Mouse (Mus musculus): ENCODE measurements around the gene Cyp2j5. TPM values are rescaled to one million over a fixed set of nuclear protein-coding genes. Genes with fewer than 3 reads are reported as not detected.
"Not testable (repeated sequence)": the region's sequence is repeated elsewhere in the genome, so short reads cannot be mapped to it uniquely, and the experiment has no call there.

Gene Cyp2j5
- polyA plus RNA-seq, 1 experiment from 2014 or later: not detected

DNA sequence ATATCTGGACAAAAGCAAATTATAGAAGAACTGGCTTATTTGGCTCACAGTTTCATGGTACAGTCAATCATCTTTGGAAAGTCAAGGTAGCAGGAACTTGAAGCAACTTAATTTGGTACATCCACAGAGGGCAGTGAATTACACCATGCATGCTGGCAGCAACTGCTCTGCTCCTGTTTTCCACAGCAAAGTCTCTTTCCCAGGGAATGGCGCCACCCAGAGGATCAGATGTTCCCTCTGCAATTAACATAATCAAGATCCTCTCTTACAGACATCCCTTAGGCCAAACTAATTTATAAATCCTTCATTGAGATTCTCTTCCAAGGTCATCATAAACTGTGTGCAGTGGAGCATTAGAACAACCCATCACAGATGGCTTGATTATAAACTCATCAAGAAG, 16.3 kb upstream of the Cyp2j5 start:
- 20% methylated on average over 1 of the region's 1 CpGs for WGBS (ENCODE audit: insufficient replicate concordance)
- Histone ChIP-seq H3K9me3 (replicated peaks; ENCODE audit: control insufficient read depth, low read length) (no peaks in the 10 kb centered on the region), H3K27ac (ENCODE audit: low read depth, low read length) (no peak overlapping the region), H3K27me3 (ENCODE audit: control insufficient read depth, insufficient read depth, low read length) (no peaks in the 10 kb centered on the region), H3K4me1 (ENCODE audit: control insufficient read depth, insufficient read depth, low read length) (no peaks in the 10 kb centered on the region), H3K9ac (ENCODE audit: low read depth, low read length) (no peak overlapping the region), H3K4me2 (no peak overlapping the region), H3K4me3 (ENCODE audit: low read depth, low read length) (no peak overlapping the region), H3K36me3 (ENCODE audit: control insufficient read depth, insufficient read depth, low read length) (no peaks in the 10 kb centered on the region)
- ATAC-seq (replicated peaks; ENCODE audit: insufficient number of reproducible peaks, low FRiP score, low TSS enrichment): no peak

- H3K9ac ChIP-seq (ENCODE audit: low read depth, low read length): no peak overlapping the region
- no peaks in the 10 kb centered on the region for H3K9me3 ChIP-seq (replicated peaks; ENCODE audit: control insufficient read depth, low read length)
- no peak overlapping the region for H3K4me2 ChIP-seq
- no peaks in the 10 kb centered on the region for H3K36me3 ChIP-seq (ENCODE audit: control insufficient read depth, insufficient read depth, low read length)
- H3K4me1 ChIP-seq (ENCODE audit: control insufficient read depth, insufficient read depth, low read length): no peaks in the 10 kb centered on the region
- H3K4me3 ChIP-seq (ENCODE audit: low read depth, low read length): no peak overlapping the region
- H3K27me3 ChIP-seq (ENCODE audit: control insufficient read depth, insufficient read depth, low read length): no peaks in the 10 kb centered on the region
- no peak for ATAC-seq (replicated peaks; ENCODE audit: insufficient number of reproducible peaks, low FRiP score, low TSS enrichment)
- WGBS (ENCODE audit: insufficient replicate concordance): 82% methylated on average over 1 of the region's 1 CpGs
- no peak overlapping the region for H3K27ac ChIP-seq (ENCODE audit: low read depth, low read length)
Measured at GRCm38 (mm10) chr4:96664668-96665454, 907 bp upstream of the Cyp2j5 start.

GRCm38 (mm10) chr4:96635455-96635854, 28.5 kb downstream of the Cyp2j5 start:
- Histone ChIP-seq H3K4me2 (no peak overlapping the region), H3K9ac (ENCODE audit: low read depth, low read length) (no peak overlapping the region), H3K27me3 (ENCODE audit: control insufficient read depth, insufficient read depth, low read length) (no peaks in the 10 kb centered on the region), H3K36me3 (ENCODE audit: control insufficient read depth, insufficient read depth, low read length) (no peaks in the 10 kb centered on the region), H3K4me1 (ENCODE audit: control insufficient read depth, insufficient read depth, low read length) (no peaks in the 10 kb centered on the region), H3K9me3 (replicated peaks; ENCODE audit: control insufficient read depth, low read length) (no peaks in the 10 kb centered on the region), H3K4me3 (ENCODE audit: low read depth, low read length) (no peak overlapping the region), H3K27ac (ENCODE audit: low read depth, low read length) (no peak overlapping the region)
- ATAC-seq (replicated peaks; ENCODE audit: insufficient number of reproducible peaks, low FRiP score, low TSS enrichment): no peak
- 74% methylated on average over 1 of the region's 1 CpGs for WGBS (ENCODE audit: insufficient replicate concordance)

DNA sequence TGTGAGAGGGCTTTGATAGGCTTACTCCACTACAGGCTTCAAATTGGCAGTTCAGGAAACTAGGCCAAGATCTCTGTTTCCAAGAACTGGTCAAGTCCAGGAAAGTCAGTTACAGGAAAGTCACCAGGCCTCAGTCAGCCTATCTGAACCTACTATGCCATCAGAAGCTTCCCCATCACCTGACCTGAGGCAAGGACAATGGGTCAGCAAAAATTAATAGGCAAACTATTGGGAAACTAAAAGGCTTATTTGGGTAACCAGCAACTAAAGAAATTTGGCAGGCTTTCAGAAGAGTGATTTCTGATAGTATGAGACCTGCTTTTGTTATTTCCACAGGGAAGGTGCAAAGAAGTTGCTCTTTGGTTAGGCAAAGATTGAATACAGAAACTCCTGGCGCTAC, 41.5 kb downstream of the Cyp2j5 start:
- H3K27me3 ChIP-seq (ENCODE audit: control insufficient read depth, insufficient read depth, low read length): no peaks in the 10 kb centered on the region
- no peaks in the 10 kb centered on the region for H3K9me3 ChIP-seq (replicated peaks; ENCODE audit: control insufficient read depth, low read length)
- no peak overlapping the region for H3K27ac ChIP-seq (ENCODE audit: low read depth, low read length)
- no peak for ATAC-seq (replicated peaks; ENCODE audit: insufficient number of reproducible peaks, low FRiP score, low TSS enrichment)
- no peaks in the 10 kb centered on the region for H3K36me3 ChIP-seq (ENCODE audit: control insufficient read depth, insufficient read depth, low read length)
- no peaks in the 10 kb centered on the region for H3K4me1 ChIP-seq (ENCODE audit: control insufficient read depth, insufficient read depth, low read length)
- no peak overlapping the region for H3K4me2 ChIP-seq
- no peak overlapping the region for H3K4me3 ChIP-seq (ENCODE audit: low read depth, low read length)
- 81% methylated on average over 1 of the region's 1 CpGs for WGBS (ENCODE audit: insufficient replicate concordance)
- H3K9ac ChIP-seq (ENCODE audit: low read depth, low read length): no peak overlapping the region

GRCm38 (mm10) chr4:96591791-96592150, 72.2 kb downstream of the Cyp2j5 start:
- H3K27me3 ChIP-seq (ENCODE audit: control insufficient read depth, insufficient read depth, low read length): no peaks in the 10 kb centered on the region
- peak; percentile 39; the same call in 1 of the 2 replicates for ATAC-seq (replicated peaks; ENCODE audit: insufficient number of reproducible peaks, low FRiP score, low TSS enrichment)
- 26% methylated on average over 4 of the region's 4 CpGs for WGBS (ENCODE audit: insufficient replicate concordance)

DNA sequence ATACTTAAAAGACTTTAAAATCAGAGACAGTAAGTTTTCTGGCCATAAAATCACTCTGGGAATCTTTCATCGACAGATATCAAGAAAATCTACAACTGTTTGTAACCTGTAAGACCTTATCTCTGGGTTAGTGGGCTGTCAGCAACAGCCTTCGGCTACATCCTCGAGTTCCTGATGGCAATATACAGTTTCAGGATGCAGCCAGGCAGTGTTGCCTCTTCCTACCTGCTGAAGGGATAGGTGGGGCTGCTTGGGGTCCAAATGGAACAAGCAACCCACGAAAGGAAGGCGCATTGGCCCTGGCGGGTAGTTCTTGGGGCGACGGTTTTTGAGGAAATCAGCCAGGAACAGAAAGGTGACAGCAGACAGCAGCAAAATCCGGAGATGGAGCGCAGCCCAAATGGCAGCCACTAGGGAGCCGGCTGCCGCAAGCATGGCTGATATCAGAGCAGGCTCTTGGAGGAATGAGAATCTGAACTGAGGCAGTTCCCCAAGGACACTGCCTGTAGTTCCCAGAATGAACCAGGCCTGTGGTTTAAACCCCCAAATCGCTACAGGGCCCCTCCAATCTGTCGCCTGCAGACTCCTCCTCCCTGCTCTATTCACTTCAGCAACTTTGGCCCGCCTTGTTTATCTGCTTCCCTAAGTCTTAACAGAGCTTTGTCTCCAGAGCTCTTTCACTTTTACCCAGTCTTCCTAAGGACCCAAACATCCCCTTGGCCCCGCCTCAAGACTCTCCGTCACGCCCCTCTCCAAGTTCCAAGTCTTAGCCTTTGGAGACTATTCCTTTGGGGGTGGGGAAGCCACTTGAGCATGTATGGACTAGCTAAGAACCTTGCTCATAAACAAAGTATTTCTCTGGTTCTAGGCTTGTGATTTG, 72.8 kb downstream of the Cyp2j5 start, which contains the start of gene Cyp2j9:
Cyp2j9 (minus strand) TSS at position 668 of the 880 bp plus-strand sequence.
- WGBS (ENCODE audit: insufficient replicate concordance): 3% methylated on average over 18 of the region's 18 CpGs
- no peak within 1 kb of the TSS for H3K27ac ChIP-seq (ENCODE audit: low read depth, low read length)
- peak within 1 kb of the TSS; percentile 63 for H3K9ac ChIP-seq (ENCODE audit: low read depth, low read length)
- no peaks in the 10 kb centered on the region for H3K36me3 ChIP-seq (ENCODE audit: control insufficient read depth, insufficient read depth, low read length)
- H3K9me3 ChIP-seq (replicated peaks; ENCODE audit: control insufficient read depth, low read length): no peaks in the 10 kb centered on the region
- H3K4me1 ChIP-seq (ENCODE audit: control insufficient read depth, insufficient read depth, low read length): peaks cover 4% of the 10 kb centered on the region
- H3K27me3 ChIP-seq (ENCODE audit: control insufficient read depth, insufficient read depth, low read length): no peaks in the 10 kb centered on the region
- H3K4me2 ChIP-seq: peak within 1 kb of the TSS; percentile 81
- ATAC-seq (replicated peaks; ENCODE audit: insufficient number of reproducible peaks, low FRiP score, low TSS enrichment): peak; percentile 75
- H3K4me3 ChIP-seq (ENCODE audit: low read depth, low read length): peak within 1 kb of the TSS; percentile 48

More at GRCm38 (mm10) chr4:96591791-96592150, 72.2 kb downstream of the Cyp2j5 start:
- H3K4me3 ChIP-seq (ENCODE audit: low read depth, low read length): peak overlapping the region; percentile 48
- no peaks in the 10 kb centered on the region for H3K36me3 ChIP-seq (ENCODE audit: control insufficient read depth, insufficient read depth, low read length)
- peaks cover 4% of the 10 kb centered on the region for H3K4me1 ChIP-seq (ENCODE audit: control insufficient read depth, insufficient read depth, low read length)
- H3K9ac ChIP-seq (ENCODE audit: low read depth, low read length): no peak overlapping the region
- H3K27ac ChIP-seq (ENCODE audit: low read depth, low read length): no peak overlapping the region
- H3K9me3 ChIP-seq (replicated peaks; ENCODE audit: control insufficient read depth, low read length): no peaks in the 10 kb centered on the region
- H3K4me2 ChIP-seq: peak overlapping the region; percentile 81

- Histone ChIP-seq H3K27ac (ENCODE audit: low read depth, low read length) (no peak overlapping the region), H3K4me1 (ENCODE audit: control insufficient read depth, insufficient read depth, low read length) (no peaks in the 10 kb centered on the region), H3K4me3 (ENCODE audit: low read depth, low read length) (no peak overlapping the region), H3K36me3 (ENCODE audit: control insufficient read depth, insufficient read depth, low read length) (no peaks in the 10 kb centered on the region), H3K9ac (ENCODE audit: low read depth, low read length) (no peak overlapping the region), H3K4me2 (no peak overlapping the region), H3K27me3 (ENCODE audit: control insufficient read depth, insufficient read depth, low read length) (no peaks in the 10 kb centered on the region), H3K9me3 (replicated peaks; ENCODE audit: control insufficient read depth, low read length) (no peaks in the 10 kb centered on the region)
- 47% methylated on average over 1 of the region's 1 CpGs for WGBS (ENCODE audit: insufficient replicate concordance)
- ATAC-seq (replicated peaks; ENCODE audit: insufficient number of reproducible peaks, low FRiP score, low TSS enrichment): no peak
Measured at GRCm38 (mm10) chr4:96581425-96582088, 82.4 kb downstream of the Cyp2j5 start.

DNA sequence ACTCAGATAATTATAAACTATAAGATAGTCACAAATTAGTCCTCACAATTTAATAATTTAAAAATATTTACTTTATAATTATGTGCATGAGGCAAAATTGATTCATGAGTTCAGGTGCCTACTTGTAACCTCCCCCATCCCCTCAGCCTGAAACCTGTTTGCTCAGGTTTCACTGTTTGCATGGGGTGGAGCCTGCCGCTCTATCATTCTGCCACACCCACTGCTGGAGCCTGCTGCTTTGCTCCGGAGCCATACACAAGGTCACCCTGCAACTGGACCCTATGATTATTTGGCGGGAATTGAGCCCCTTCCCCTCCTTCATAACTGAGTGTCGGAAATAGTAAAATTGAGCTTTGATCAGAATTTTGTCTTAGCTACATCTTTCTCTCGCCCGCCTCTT, 83.6 kb downstream of the Cyp2j5 start:
- not testable (repeated sequence) for ATAC-seq (replicated peaks; ENCODE audit: insufficient number of reproducible peaks, low FRiP score, low TSS enrichment); H3K4me2 ChIP-seq; H3K27ac ChIP-seq (ENCODE audit: low read depth, low read length); H3K27me3 ChIP-seq (ENCODE audit: control insufficient read depth, insufficient read depth, low read length); H3K4me3 ChIP-seq (ENCODE audit: low read depth, low read length); H3K36me3 ChIP-seq (ENCODE audit: control insufficient read depth, insufficient read depth, low read length); H3K9me3 ChIP-seq (replicated peaks; ENCODE audit: control insufficient read depth, low read length); H3K9ac ChIP-seq (ENCODE audit: low read depth, low read length); H3K4me1 ChIP-seq (ENCODE audit: control insufficient read depth, insufficient read depth, low read length)
- WGBS (ENCODE audit: insufficient replicate concordance): 50% methylated on average over 6 of the region's 6 CpGs

All from heart, embryonic 11.5 days (tissue).